Mouse (Mus musculus): ENCODE measurements around the gene Slc4a2.
"Not testable (repeated sequence)": the region's sequence is repeated elsewhere in the genome, so short reads cannot be mapped to it uniquely, and the experiment has no call there.

The Slc4a2 gene

DNA sequence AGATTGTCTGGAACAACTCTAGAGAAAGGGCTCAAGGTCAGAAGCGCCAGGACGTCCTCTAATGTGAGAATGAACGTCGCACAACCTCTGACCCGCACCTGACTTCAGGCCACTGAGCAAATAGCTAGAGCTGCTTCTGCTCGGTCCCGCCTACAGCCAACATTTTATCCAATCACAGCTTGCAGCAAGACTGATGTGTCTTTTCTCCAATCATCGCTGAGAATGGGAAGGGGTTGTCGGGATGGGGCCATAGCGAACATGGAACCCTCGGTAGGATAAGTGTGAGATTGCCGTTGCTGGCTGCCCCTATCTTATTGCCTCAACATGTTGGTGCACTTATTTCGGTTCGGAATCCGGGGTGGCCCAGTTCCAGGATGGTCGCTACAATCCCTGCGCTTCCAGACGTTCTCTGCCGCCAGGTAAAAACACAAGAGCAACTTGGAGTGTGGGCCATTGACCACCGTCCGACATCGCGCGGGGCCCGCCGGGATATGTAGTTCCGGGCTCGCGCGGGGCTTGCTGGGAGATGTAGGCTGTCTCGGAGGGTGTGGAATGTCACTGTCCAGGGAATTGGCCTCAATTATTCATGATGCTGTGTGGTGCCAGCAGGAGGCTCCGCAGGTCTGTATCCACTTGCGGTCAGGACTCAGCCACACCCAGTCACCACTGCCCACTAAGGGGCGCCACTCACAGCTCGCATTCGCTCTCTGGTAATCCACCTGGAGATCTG, 29.3 kb upstream of the Slc4a2 start:
- DNase-seq (ENCODE audit: low spot score): peak; percentile 97

- not testable (repeated sequence) for DNase-seq (ENCODE audit: low spot score)
Measured at GRCm38 (mm10) chr5:24396254-24396653, 27.4 kb upstream of the Slc4a2 start.

GRCm38 (mm10) chr5:24399686-24400085, 24.0 kb upstream of the Slc4a2 start:
- no peak for DNase-seq (ENCODE audit: low spot score)

DNA sequence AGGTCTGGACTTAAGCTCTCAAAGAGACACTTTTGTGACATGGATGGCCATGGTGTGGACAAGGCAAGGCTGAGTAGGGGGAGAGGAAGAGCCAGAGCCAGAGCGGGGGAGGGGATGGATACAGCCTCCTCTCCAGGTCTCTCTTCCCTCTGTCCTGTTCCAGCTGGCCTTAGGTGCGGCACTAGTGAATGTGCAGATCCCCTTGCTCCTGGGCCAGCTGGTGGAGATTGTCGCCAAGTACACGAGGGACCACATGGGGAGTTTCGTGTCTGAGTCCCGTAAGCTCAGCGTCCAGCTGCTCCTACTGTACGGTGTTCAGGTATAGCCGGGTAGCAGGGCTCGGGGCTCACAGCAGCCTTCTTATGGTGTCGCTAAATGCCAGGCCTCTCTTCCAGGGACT, 23.3 kb upstream of the Slc4a2 start:
- DNase-seq (ENCODE audit: low spot score): no peak

DNA sequence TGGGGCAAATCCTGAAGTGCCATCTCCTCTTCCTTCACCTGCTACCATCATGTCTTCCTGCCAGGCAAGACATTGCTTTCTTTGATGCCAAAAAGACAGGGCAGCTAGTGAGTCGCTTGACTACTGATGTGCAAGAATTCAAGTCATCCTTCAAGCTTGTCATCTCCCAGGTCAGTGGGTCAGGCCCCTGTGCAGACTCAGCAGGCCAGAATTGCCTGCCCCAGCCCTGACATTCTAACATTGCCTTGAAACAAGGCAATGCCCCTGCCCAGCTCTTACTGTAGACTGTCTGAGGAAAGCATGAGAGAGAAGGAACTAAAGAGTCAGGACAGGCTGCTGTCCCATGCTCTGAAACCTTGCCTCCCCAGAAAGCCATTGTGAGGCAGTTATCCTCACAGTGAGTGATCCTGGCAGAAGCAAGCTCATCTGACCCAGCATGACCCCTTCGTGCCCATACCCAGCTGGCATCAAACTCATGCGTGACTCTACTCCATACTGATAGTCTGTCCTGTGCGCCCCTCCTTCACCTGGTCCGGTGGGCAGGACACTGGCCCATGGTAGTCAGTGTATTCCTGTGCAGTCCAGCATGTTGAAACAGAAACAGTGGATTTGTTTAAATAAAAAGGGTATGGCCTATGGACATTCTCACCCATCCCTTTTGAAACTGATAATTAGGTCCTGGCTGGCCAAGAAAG, 22.6 kb upstream of the Slc4a2 start:
- DNase-seq (ENCODE audit: low spot score): no peak

- no peak for DNase-seq (ENCODE audit: low spot score)
Measured at GRCm38 (mm10) chr5:24401969-24402368, 21.7 kb upstream of the Slc4a2 start.

DNA sequence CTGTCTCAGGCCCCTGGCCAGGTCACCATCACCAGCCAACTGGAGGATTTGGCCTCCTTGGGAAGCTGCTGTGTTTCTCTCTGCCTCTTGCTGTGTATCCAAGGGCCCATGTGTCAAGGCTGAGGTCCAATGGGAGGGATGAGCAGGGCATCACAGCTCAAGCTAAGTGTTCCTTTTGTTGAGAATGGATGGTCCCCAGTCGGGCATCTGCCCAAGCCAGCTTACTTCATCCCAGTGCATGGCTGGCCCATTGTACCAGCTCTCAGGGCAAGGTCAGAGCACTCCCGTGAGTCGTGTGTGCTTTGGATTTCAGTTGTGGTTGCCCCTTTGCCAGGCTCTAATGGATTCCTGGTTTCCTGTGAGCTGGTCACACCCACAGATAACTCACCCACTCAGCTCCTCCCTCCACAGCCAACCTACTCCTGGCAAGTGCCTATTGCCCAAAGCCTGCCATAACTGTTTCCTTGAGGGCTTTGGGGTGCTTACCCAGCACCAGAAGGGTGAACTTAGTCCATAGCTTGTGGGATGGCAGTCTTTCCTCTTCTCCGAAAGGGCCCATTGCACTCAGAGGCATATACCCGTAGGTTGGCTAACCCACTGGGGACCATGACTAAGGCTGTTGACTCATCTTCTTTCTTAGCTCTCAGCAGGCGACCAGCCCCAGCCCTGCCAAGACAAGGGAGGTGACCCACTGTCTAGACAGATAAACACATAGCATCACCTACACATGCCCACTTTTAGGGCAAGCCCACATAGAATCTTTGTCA, 18.9 kb upstream of the Slc4a2 start:
- no peak for DNase-seq (ENCODE audit: low spot score)

DNA sequence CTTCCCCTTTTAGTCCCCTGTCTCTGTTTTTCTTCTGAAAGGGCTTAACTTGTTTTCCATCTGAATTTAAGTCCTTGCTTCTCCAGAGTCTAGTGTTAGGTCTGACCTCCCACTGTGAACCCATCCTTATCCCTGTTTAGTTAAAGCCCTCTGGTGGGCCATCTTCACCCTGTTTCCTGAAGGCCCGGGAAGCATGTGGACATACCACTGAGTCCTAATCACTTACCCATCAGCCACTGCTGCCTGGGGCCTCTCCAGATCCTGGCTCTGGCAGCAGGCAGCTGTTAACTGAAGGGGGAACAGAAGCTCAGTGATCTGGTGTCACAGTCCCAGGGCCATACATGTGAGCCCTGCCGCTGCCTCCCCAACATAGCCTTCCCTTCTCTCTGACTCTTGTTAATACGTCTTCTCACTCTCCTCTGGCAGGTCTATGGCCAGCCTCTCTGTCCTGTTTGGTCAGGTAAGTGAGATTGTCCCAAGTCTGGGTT, 18.2 kb upstream of the Slc4a2 start:
- DNase-seq (ENCODE audit: low spot score): no peak

DNA sequence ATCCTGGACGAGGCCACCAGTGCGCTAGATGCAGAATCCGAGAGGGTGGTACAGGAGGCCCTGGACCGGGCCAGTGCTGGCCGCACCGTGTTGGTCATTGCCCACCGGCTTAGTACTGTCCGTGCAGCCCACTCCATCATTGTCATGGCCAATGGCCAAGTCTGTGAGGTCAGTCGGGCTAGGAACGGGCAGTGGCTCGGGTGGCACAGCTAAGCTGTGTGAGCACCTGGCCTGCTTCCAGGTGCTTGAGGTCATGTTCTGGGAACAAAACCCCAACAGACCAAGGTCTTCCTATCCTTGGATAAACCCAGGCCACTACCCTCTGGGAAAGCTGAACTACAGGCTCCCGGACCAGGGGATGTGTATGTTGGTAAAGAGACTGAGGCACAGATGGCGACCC, 15.0 kb upstream of the Slc4a2 start:
- DNase-seq (ENCODE audit: low spot score): no peak

GRCm38 (mm10) chr5:24409466-24409865, 14.2 kb upstream of the Slc4a2 start:
- no peak for DNase-seq (ENCODE audit: low spot score)

DNA sequence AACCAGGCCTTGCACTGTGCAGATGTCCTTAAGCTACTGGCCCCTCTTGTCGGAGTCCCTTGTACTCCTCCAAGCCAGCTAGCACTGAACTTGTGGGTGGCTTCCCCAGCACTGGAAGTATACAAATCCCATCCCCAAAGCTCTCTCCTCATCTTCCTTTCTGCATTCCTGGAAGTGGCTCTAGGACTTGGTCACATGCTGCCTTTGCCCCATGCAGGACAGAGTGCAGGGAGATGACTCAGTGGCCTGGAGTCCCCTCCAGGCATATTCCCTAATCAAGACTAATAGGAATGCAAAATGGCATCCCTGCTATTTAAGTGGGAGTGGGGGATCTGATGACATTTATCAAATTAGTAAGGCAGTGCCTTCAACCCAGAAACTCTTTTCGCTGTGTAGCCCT, 11.6 kb upstream of the Slc4a2 start:
- no peak for DNase-seq (ENCODE audit: low spot score)

GRCm38 (mm10) chr5:24413042-24413693, 10.5 kb upstream of the Slc4a2 start, which contains the start of gene Asic3:
Gene Asic3 (plus strand): TSS chr5:24413392.
- no peak for DNase-seq (ENCODE audit: low spot score)

DNA sequence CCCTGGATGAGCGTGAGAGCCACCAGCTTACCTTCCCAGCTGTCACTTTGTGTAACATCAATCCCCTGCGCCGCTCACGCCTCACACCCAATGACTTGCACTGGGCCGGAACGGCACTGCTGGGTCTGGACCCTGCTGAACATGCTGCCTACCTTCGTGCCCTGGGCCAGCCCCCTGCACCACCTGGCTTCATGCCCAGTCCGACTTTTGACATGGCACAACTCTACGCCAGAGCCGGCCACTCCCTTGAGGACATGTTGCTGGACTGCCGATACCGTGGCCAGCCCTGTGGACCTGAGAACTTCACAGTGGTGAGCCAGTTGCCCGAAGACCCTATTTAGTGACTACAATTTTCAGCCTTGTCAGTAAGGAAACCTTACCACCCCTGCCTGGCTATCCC, 9.7 kb upstream of the Slc4a2 start:
- DNase-seq (ENCODE audit: low spot score): no peak

DNA sequence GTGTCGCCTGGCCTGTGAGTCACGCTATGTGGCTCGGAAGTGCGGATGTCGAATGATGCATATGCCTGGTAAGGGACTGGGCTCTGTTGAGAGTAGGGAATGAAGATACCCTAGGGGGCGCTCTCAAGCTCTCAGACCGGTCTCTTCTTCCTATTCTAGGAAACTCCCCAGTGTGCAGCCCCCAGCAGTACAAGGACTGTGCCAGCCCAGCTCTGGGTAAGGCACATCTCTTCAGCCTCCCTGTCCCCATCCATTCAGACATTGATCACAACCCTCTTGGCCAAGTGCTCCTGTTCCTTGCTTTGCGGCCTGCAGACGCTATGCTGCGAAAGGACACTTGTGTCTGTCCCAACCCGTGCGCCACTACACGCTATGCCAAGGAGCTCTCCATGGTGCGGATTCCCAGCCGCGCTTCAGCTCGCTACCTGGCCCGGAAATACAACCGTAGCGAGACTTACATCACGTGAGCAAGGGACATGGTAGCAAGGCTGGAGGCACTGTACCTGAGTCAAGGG, 7.4 kb upstream of the Slc4a2 start:
- peak; percentile 89 for DNase-seq (ENCODE audit: low spot score)

DNA sequence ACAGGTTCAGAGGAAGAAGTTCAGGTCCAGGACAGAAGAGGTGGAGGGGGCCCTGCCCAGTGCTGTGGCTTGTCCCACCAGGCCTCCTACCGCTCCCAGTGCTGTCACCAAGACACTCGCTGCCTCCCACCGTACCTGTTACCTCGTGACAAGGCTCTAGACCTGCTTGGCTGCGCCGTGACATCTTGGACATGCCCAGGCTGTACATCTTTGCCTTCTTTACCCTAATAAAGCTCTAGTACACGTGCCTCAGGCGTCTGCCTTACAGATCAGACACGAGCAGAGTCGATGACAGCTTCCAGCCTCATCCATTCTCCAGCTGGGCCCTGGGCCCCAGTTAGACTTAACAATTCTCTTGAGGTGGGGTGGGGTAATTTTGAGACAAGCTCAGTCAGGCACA, 6.0 kb upstream of the Slc4a2 start:
- no peak for DNase-seq (ENCODE audit: low spot score)

DNA sequence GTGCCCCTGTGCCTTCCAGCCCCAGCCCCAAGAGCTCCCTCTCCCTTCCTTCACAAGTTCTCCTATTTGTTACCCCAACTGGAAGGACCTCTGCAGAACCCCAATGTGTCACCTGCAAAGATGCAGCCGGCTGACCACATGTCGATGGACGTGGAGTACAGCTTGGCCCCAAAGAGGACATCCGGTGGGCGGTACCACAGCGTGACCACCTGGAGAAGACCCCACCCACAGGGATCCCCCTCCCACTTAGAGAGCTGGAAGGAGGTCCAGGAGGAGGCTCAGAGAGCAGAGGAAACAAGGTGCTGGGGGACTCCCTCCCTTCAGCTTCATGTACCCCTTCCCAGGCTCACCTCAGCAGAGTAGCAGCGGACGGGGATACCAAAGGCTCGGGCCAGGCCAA, 3.3 kb upstream of the Slc4a2 start:
- no peak for DNase-seq (ENCODE audit: low spot score)

- no peak for DNase-seq (ENCODE audit: low spot score)
Measured at GRCm38 (mm10) chr5:24424004-24424781, 556 bp downstream of the Slc4a2 start.

GRCm38 (mm10) chr5:24424861-24425411, 1.3 kb downstream of the Slc4a2 start:
- DNase-seq (ENCODE audit: low spot score): peak; percentile 90

DNA sequence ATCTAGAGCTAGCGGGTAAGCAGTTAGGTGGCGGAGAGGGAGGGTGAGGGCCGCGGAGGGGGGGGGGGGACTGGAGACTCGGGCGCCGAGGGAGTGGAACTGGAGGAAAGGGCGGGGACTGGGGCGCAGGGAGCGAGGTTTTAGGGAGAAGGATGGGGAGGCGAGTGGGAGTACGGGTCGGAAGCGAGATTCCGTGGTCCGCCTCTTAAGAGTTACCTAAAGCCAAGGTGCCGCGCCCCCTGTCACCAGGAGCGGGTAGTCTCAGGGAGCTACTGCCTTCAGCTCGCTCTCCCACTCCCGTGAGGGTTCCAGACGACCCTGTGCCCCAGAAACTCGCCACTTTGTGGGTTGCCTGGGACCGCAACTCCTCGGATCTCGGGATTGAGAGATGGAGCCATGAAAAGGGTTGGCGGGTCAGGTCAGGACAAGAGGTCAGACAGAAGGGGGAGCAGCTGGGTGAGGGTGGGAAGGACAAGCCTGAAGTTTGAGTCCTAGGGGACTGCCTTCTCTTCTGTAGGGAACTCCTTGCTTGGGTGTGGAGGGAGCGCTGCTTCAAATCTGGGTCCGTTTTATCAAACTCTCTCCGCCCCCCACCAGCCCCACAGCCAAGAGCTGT, 1.9 kb downstream of the Slc4a2 start:
- DNase-seq (ENCODE audit: low spot score): peak; percentile 66

GRCm38 (mm10) chr5:24426037-24426432, 2.4 kb downstream of the Slc4a2 start:
- no peak for DNase-seq (ENCODE audit: low spot score)
